Mouse (Mus musculus) lung, embryonic 14.5 days (tissue): Measurements from ENCODE around the gene Eif2ak3. TPM values are rescaled to one million over a fixed set of nuclear protein-coding genes. Genes with fewer than 3 reads are reported as not detected.

Experiments used
- ATAC-seq: fragments of 200-750 bp; cut with Nextera tagmentation; 2 replicates; pipeline ENCODE4 v1.8.0; 2017; ENCODE audit warnings: mild to moderate bottlenecking, moderate TSS enrichment, moderate library complexity; ENCODE audit not compliant: insufficient read depth
- DNase-seq: peaks from one replicate; pipeline ENCODE4 v3.0.0-alpha.2; 2015
- H3K27ac ChIP-seq: fragments of 300-500 bp; sonication (generic); 2 replicates; pipeline ENCODE4 v1.5.1; 2014; ENCODE audit warnings: low read depth, mild to moderate bottlenecking, moderate library complexity
- H3K27me3 ChIP-seq: fragments of 300-500 bp; sonication (generic); 2 replicates; pipeline ENCODE4 v1.6.1; 2014; ENCODE audit warnings: low read length, control low read depth; ENCODE audit not compliant: insufficient read depth
- H3K36me3 ChIP-seq: fragments of 300-500 bp; sonication (generic); 2 replicates; pipeline ENCODE4 v1.6.1; 2014; ENCODE audit warnings: control low read depth; ENCODE audit not compliant: insufficient read depth
- H3K4me1 ChIP-seq: fragments of 300-500 bp; sonication (generic); 2 replicates; pipeline ENCODE4 v1.6.1; 2014; ENCODE audit warnings: antibody characterized with exemption, control low read depth; ENCODE audit not compliant: insufficient read depth
- H3K4me2 ChIP-seq: fragments of 300-500 bp; sonication (generic); 2 replicates; pipeline ENCODE4 v1.6.1; 2014; ENCODE audit warnings: mild to moderate bottlenecking
- H3K4me3 ChIP-seq: fragments of 300-500 bp; sonication (generic); 2 replicates; pipeline ENCODE4 v1.5.1; 2014; ENCODE audit warnings: low read depth, low read length
- H3K9ac ChIP-seq: fragments of 300-500 bp; sonication (generic); 2 replicates; pipeline ENCODE4 v1.6.1; 2014
- H3K9me3 ChIP-seq: fragments of 300-500 bp; sonication (generic); 2 replicates; pipeline ENCODE4 v1.6.1; 2016; ENCODE audit warnings: low read depth, low read length, control low read depth
- CTCF ChIP-seq: IDR thresholded peaks from 2 replicates; pipeline ENCODE4 v1.5.1; 2016; ENCODE audit warnings: antibody characterized with exemption, low read depth
- WGBS: fragments of 180-500 bp; shearing (Covaris S2); extraction: QIAGEN DNeasy Blood & Tissue Kit; methylation state at CpG from one replicate; pipeline ENCODE4 v1.1.7; 2014; 5-methylcytosine and 5-hydroxymethylcytosine counted together
- polyA plus RNA-seq: library from polyadenylated mRNA; unstranded; fragments of >200 nt; fragmentation: Nextera tagmentation; extraction: Ambion mirVana; gene quantifications from 2 replicates; pipeline ENCODE4 v1.2.1, GENCODE M21; 2014

Eif2ak3 gene
- polyA plus RNA-seq, 1 experiment from 2014 or later = 9.7 TPM

DNA sequence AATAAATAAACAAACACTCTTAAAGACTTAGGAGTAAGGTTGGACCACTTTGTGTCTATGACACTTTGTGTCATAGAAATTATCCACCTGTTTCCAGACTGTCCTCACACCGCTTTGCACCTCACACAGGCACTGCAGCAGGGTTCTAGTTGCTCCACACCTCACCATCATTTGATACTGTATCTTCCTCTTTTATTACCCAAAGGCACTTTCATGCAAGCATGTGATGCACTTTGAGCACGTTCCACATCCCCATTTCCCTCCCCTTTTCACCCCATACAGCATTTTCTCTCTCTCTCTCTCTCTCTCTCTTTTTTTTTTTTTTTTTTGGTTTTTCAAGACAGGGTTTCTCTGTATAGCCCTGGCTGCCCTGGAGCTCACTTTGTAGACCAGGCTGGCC lies 7.0 kb upstream of the Eif2ak3 start:
- H3K36me3 ChIP-seq = no peaks in the 10 kb centered on the region
- no peak for TF ChIP-seq CTCF
- H3K4me2 ChIP-seq = no peak overlapping the region
- no peaks in the 10 kb centered on the region for H3K4me1 ChIP-seq
- H3K27me3 ChIP-seq = no peaks in the 10 kb centered on the region
- DNase-seq (no peak), ATAC-seq (no peak)
- no peaks in the 10 kb centered on the region for H3K9me3 ChIP-seq
- no peak overlapping the region for H3K4me3 ChIP-seq
- no peak overlapping the region for H3K9ac ChIP-seq
- 70% methylated on average over 2 of the region's 2 CpGs for WGBS
- H3K27ac ChIP-seq = no peak overlapping the region

DNA sequence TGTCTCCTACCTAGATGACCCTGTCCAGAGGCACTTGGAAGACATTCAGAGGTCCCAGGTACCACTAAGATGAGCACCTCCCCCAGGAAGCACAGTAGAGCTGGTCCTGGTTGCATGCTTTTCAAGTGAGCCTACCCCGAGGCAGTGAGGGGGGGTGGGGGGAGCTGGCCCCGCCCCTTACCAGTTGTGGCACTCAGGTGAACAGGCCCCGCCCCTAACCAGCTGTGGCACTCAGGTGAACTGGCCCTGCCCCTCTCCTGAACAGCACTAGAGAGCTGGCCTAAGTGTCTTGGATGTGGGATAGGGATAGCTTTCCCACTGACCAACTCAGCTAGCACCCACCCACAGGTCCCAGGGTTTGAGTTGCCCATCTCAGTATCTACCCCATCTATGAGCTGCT lies 5.8 kb upstream of the Eif2ak3 start:
- ATAC-seq = no peak
- Histone ChIP-seq H3K9me3 (no peaks in the 10 kb centered on the region), H3K4me2 (no peak overlapping the region), H3K9ac (no peak overlapping the region), H3K27me3 (no peaks in the 10 kb centered on the region), H3K36me3 (no peaks in the 10 kb centered on the region), H3K4me3 (no peak overlapping the region), H3K27ac (no peak overlapping the region), H3K4me1 (peaks cover 5% of the 10 kb centered on the region; the same call in 1 of the 2 replicates)
- DNase-seq = no peak
- 39% methylated on average over 3 of the region's 3 CpGs for WGBS
- TF ChIP-seq CTCF = no peak

DNA sequence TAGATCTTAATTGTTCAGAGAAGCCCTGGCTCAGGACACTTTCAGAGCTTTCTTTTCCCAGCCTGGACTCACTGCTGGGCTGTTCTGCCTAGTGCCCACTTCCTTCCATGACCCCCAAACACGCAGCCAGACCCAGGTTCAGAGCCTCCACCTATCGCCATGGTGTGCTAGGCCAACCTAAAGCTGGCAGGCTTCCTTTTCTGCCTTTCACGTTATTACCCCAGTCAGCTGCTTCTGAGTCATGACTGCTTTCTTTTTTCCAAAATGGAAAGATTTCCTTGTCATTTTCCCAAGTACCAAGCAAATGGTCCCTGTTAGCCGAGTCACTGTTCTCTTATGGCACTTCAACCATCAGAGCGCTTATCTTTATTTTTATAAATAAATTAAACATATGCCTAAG lies 4.0 kb upstream of the Eif2ak3 start:
- no peak overlapping the region for H3K4me2 ChIP-seq
- no peaks in the 10 kb centered on the region for H3K9me3 ChIP-seq
- peaks cover 5% of the 10 kb centered on the region; the same call in 1 of the 2 replicates for H3K4me1 ChIP-seq
- H3K4me3 ChIP-seq = no peak overlapping the region
- H3K9ac ChIP-seq = no peak overlapping the region
- no peak for ATAC-seq
- H3K27me3 ChIP-seq = no peaks in the 10 kb centered on the region
- WGBS = 39% methylated on average over 5 of the region's 5 CpGs
- DNase-seq = no peak
- H3K27ac ChIP-seq = no peak overlapping the region
- TF ChIP-seq CTCF = no peak
- H3K36me3 ChIP-seq = no peaks in the 10 kb centered on the region

DNA sequence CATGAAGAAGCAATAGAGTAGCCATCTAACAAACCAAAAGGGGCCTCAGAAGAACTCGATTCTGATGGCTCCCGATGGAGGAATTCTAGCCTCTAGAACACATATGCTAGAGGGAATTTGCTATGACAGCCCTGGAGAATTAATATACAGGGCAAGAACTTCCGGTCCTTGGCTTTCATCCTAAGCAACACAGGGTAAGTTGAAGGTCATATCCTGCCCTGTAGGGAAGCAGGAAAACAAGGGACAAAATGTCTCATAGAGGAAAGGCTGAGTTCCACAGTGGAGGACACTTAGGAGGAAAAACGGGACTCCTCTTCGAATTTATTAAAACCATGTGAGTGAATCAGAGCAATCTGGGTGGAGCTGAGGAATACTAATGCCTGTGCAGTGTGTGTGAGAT lies 1.3 kb upstream of the Eif2ak3 start:
- H3K27ac ChIP-seq = peak overlapping the region; percentile 77
- H3K4me3 ChIP-seq = peak overlapping the region; percentile 34; the same call in 1 of the 2 replicates
- peak overlapping the region; percentile 59 for H3K4me2 ChIP-seq
- H3K36me3 ChIP-seq = no peaks in the 10 kb centered on the region
- TF ChIP-seq CTCF = no peak
- WGBS = 35% methylated on average over 5 of the region's 5 CpGs
- peak overlapping the region; percentile 5; the same call in 1 of the 2 replicates for H3K9ac ChIP-seq
- no peaks in the 10 kb centered on the region for H3K27me3 ChIP-seq
- peaks cover 18% of the 10 kb centered on the region for H3K4me1 ChIP-seq
- ATAC-seq = no peak
- no peaks in the 10 kb centered on the region for H3K9me3 ChIP-seq
- DNase-seq = peak; percentile 58

DNA sequence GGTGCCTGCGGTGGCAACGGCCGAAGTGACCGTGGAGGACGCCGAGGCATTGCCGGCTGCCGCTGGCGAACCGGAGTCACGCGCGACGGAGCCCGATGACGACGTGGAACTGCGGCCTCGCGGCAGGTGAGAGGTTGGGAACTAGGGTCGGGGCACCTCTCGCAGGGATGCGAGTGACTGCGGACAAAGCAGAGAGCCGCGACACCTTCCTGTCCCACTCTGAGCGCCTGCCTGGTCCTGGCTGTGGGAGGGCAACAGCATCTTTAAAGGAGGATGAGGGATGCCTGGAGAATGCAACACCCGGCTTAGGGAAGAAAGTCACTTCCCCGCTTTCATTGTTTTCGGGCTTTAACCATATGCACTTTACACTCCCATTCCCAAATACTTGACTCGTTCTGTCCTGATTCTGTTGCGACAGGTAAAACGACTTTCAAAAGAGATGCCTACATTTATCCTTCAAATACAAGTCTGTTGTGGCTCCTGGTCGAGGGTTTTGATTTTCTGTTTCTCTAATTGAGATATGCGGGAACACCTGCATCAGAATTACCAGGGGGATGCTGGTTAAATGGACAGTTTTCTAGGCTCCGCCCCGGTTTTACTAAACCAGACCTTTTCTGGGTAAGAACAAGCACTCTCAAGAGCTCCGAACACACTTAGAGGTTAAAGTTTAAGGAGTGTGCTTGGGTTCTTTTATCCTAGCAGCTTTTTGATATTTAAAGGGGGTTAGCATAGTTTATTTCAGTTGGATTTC lies 756 bp downstream of the Eif2ak3 start:
- Histone ChIP-seq H3K4me3 (peak overlapping the region; percentile 90), H3K4me2 (peak overlapping the region; percentile 66), H3K4me1 (peaks cover 18% of the 10 kb centered on the region), H3K27me3 (no peaks in the 10 kb centered on the region), H3K36me3 (no peaks in the 10 kb centered on the region), H3K9ac (peak overlapping the region; percentile 81), H3K27ac (peak overlapping the region; percentile 88; the same call in 1 of the 2 replicates), H3K9me3 (no peaks in the 10 kb centered on the region)
- WGBS = under 1% methylated on average over 38 of the region's 38 CpGs
- no peak for TF ChIP-seq CTCF
- no peak for ATAC-seq
- DNase-seq = peak; percentile 32

DNA sequence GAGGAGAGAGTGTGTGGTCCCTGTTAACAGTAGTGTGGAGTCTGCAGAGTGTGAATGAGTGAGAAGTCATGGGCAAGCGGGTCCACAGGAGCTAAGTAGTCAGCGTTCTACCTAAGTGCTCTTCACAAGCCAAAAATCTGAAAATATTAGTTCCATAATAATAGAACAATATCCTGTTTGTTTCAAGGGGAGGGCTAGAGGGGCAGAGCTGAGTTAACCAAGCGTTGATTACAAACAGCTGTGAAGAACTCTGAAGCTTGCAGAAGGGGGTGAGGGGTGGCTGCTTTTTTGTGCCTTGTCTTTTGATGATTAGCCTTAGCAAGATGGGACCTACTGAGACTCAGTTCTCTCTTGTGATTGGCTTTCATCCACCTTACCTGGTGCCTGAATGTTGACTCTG lies 3.1 kb downstream of the Eif2ak3 start:
- DNase-seq = no peak
- no peak overlapping the region for H3K9ac ChIP-seq
- TF ChIP-seq CTCF = no peak
- H3K4me3 ChIP-seq = no peak overlapping the region
- peaks cover 18% of the 10 kb centered on the region for H3K4me1 ChIP-seq
- peak overlapping the region; percentile 28; the same call in 1 of the 2 replicates for H3K27ac ChIP-seq
- H3K36me3 ChIP-seq = no peaks in the 10 kb centered on the region
- no peaks in the 10 kb centered on the region for H3K27me3 ChIP-seq
- no peaks in the 10 kb centered on the region for H3K9me3 ChIP-seq
- H3K4me2 ChIP-seq = no peak overlapping the region
- WGBS = 32% methylated on average over 3 of the region's 3 CpGs
- no peak for ATAC-seq

DNA sequence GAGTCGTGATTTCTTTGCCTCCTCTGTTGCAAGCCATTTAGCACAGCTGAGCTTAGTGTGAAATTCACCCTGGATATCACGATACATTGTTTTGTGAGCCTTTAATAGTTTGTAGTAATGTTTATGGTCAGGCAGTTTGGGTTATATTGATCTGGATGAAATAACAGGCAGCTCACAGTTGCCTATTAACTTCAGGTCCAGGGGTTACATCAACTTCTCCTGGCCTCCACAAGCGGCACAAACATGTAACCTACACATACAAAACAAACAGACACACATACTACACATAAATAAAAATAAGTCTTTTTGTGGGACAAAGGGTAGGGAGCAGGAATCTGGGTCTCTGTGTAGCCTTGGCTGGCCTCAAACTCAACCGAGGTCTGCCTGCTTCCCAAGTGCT lies 9.1 kb downstream of the Eif2ak3 start:
- Histone ChIP-seq H3K9me3 (no peaks in the 10 kb centered on the region), H3K27ac (no peak overlapping the region), H3K4me1 (no peaks in the 10 kb centered on the region), H3K4me2 (no peak overlapping the region), H3K9ac (no peak overlapping the region), H3K36me3 (peaks cover under 1% of the 10 kb centered on the region; the same call in 1 of the 2 replicates), H3K4me3 (no peak overlapping the region), H3K27me3 (no peaks in the 10 kb centered on the region)
- DNase-seq (no peak), ATAC-seq (no peak)
- no peak for TF ChIP-seq CTCF
- 76% methylated on average over 4 of the region's 4 CpGs for WGBS
